Mouse (Mus musculus) kidney, adult 2 months (tissue): ENCODE measurements around the gene H2-M2.

Experiments used
- CTCF ChIP-seq: fragments of 200-500 bp; conservative IDR thresholded peaks from 2 replicates; pipeline ENCODE4 v1.5.1; 2011; ENCODE audit warnings: low read depth, mild to moderate bottlenecking, control low read depth, low read length, moderate library complexity, mixed read lengths; ENCODE audit not compliant: insufficient read depth, insufficient read length
- POLR2A ChIP-seq: fragments of 200-500 bp; IDR thresholded peaks from one replicate; pipeline ENCODE4 v1.6.1; 2011; ENCODE audit warnings: low read depth, low read length, control low read depth

DNA sequence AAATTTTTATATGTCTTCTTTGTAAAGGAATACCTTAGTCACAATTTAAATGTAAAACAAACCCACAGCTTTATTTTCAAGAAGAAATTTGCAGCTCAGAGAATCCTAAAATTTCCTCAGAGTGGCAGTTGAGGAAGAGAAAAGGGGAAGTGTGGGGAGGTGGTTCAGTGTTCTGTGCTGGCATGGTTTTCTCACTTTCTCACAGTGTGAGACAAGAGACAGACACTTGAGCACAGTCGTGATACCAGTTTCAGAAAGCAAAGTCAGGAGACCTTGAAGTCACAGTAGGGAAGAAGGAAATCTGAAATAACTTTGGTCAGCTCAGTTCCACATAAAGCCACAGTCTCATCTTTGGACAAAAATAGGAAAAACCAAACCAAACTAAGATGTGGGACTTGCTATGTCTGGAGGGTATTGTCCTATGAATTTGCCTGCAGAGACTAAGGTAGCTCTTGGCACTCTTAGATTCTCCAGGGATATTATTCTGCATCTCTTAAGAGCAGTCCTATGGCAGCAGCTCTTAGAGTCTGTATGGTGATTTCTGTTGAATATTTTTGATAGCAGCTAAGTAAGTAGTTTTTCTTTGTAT is 8.7 kb upstream of the H2-M2 start, which contains the start of gene Olfr110:
- TF ChIP-seq POLR2A (no peak), CTCF (no peak)
